Mouse (Mus musculus) limb, embryonic 12.5 days (tissue): ENCODE results near the gene Rhof. TPM values are rescaled to one million over a fixed set of nuclear protein-coding genes. Genes with fewer than 3 reads are reported as not detected.
"Not testable (repeated sequence)": the region's sequence is repeated elsewhere in the genome, so short reads cannot be mapped to it uniquely, and the experiment has no call there.

Experiments used
- ATAC-seq: fragments of 200-750 bp; cut with Nextera tagmentation; 2 replicates; pipeline ENCODE4 v1.8.0; 2017; ENCODE audit warnings: low read depth, moderate TSS enrichment; ENCODE audit not compliant: insufficient number of reproducible peaks, insufficient read depth, low FRiP score, low TSS enrichment
- H3K27ac ChIP-seq: fragments of 300-500 bp; sonication (generic); 2 replicates; pipeline ENCODE4 v1.5.1; 2016; ENCODE audit warnings: mild to moderate bottlenecking, moderate library complexity
- H3K27me3 ChIP-seq: fragments of 300-500 bp; sonication (generic); 2 replicates; pipeline ENCODE4 v1.6.1; 2016; ENCODE audit warnings: mild to moderate bottlenecking, moderate library complexity
- H3K36me3 ChIP-seq: fragments of 300-500 bp; sonication (generic); 2 replicates; pipeline ENCODE4 v1.6.1; 2016; ENCODE audit warnings: mild to moderate bottlenecking, moderate library complexity
- H3K4me1 ChIP-seq: fragments of 300-500 bp; sonication (generic); replicated peaks from 2 replicates; pipeline ENCODE4 v1.6.1; 2016
- H3K4me2 ChIP-seq: fragments of 300-500 bp; sonication (generic); 2 replicates; pipeline ENCODE4 v1.6.1; 2016; ENCODE audit warnings: mild to moderate bottlenecking, moderate library complexity
- H3K4me3 ChIP-seq: fragments of 300-500 bp; sonication (generic); replicated peaks from 2 replicates; pipeline ENCODE4 v1.5.1; 2016; ENCODE audit warnings: mild to moderate bottlenecking
- H3K9ac ChIP-seq: fragments of 300-500 bp; sonication (generic); replicated peaks from 2 replicates; pipeline ENCODE4 v1.6.1; 2016; ENCODE audit warnings: mild to moderate bottlenecking, moderate library complexity
- H3K9me3 ChIP-seq: fragments of 300-500 bp; sonication (generic); 2 replicates; pipeline ENCODE4 v1.6.1; 2016; ENCODE audit warnings: mild to moderate bottlenecking, moderate library complexity
- WGBS: fragments of 180-500 bp; shearing (Covaris S2); methylation state at CpG from one replicate; pipeline ENCODE4 v1.1.7; 2016; 5-methylcytosine and 5-hydroxymethylcytosine counted together
- polyA plus RNA-seq: library from polyadenylated mRNA; unstranded; fragments of >200 nt; fragmentation: Nextera tagmentation; extraction: Ambion mirVana; gene quantifications from 2 replicates; pipeline ENCODE4 v1.2.1, GENCODE M21; 2016

Rhof gene
- polyA plus RNA-seq, 1 experiment from 2014 or later: 2.9 TPM

- Histone ChIP-seq H3K27ac (peak overlapping the region; percentile 29; the same call in 1 of the 2 replicates), H3K4me3 (no peak overlapping the region), H3K4me1 (peaks cover 34% of the 10 kb centered on the region), H3K9me3 (0 out of 2 replicates have a peak, but pooled peaks cover 9% of the 10 kb centered on the region), H3K4me2 (no peak overlapping the region), H3K27me3 (no peaks in the 10 kb centered on the region), H3K9ac (no peak overlapping the region), H3K36me3 (no peaks in the 10 kb centered on the region)
- 31% methylated on average over 8 of the region's 8 CpGs for WGBS
- ATAC-seq: no peak
These were observed 52.5 kb downstream of the Rhof start for GRCm38 (mm10) chr5:123080041-123080440.

GRCm38 (mm10) chr5:123079568-123079967, 52.9 kb downstream of the Rhof start:
- H3K27ac ChIP-seq: peak overlapping the region; percentile 29; the same call in 1 of the 2 replicates
- ATAC-seq: no peak
- 71% methylated on average over 1 of the region's 1 CpGs for WGBS

GRCm38 (mm10) chr5:123076419-123077281, 55.8 kb downstream of the Rhof start:
- peak overlapping the region; percentile 54 for H3K27ac ChIP-seq
- peak; percentile 70 for ATAC-seq
- peaks cover 29% of the 10 kb centered on the region for H3K4me1 ChIP-seq
- H3K4me2 ChIP-seq: peak overlapping the region; percentile 90
- no peaks in the 10 kb centered on the region for H3K36me3 ChIP-seq
- H3K4me3 ChIP-seq: peak overlapping the region; percentile 75
- H3K27me3 ChIP-seq: no peaks in the 10 kb centered on the region
- H3K9ac ChIP-seq: peak overlapping the region; percentile 74
- H3K9me3 ChIP-seq: 0 out of 2 replicates have a peak, but pooled peaks cover 9% of the 10 kb centered on the region
- 4% methylated on average over 35 of the region's 35 CpGs for WGBS

More at GRCm38 (mm10) chr5:123079568-123079967, 52.9 kb downstream of the Rhof start:
- H3K4me2 ChIP-seq: no peak overlapping the region
- H3K9ac ChIP-seq: no peak overlapping the region
- 0 out of 2 replicates have a peak, but pooled peaks cover 9% of the 10 kb centered on the region for H3K9me3 ChIP-seq
- no peak overlapping the region for H3K4me3 ChIP-seq
- H3K4me1 ChIP-seq: peaks cover 34% of the 10 kb centered on the region
- H3K27me3 ChIP-seq: no peaks in the 10 kb centered on the region
- no peaks in the 10 kb centered on the region for H3K36me3 ChIP-seq

GRCm38 (mm10) chr5:123075576-123076418, 56.7 kb downstream of the Rhof start:
- Histone ChIP-seq H3K4me3 (peak overlapping the region; percentile 75), H3K36me3 (no peaks in the 10 kb centered on the region), H3K9me3 (0 out of 2 replicates have a peak, but pooled peaks cover 5% of the 10 kb centered on the region), H3K27me3 (no peaks in the 10 kb centered on the region), H3K9ac (peak overlapping the region; percentile 74), H3K4me2 (peak overlapping the region; percentile 90), H3K27ac (peak overlapping the region; percentile 54), H3K4me1 (peaks cover 29% of the 10 kb centered on the region)
- WGBS: 8% methylated on average over 45 of the region's 45 CpGs
- ATAC-seq: peak; percentile 90

GRCm38 (mm10) chr5:123068714-123069113, 63.8 kb downstream of the Rhof start:
- Histone ChIP-seq H3K4me3 (no peak overlapping the region), H3K36me3 (no peaks in the 10 kb centered on the region), H3K9me3 (no peaks in the 10 kb centered on the region), H3K9ac (no peak overlapping the region), H3K4me1 (0 out of 2 replicates have a peak, but pooled peaks cover 5% of the 10 kb centered on the region), H3K27me3 (no peaks in the 10 kb centered on the region), H3K4me2 (no peak overlapping the region), H3K27ac (no peak overlapping the region)
- ATAC-seq: no peak
- WGBS: 93% methylated on average over 2 of the region's 2 CpGs

GRCm38 (mm10) chr5:123068115-123068514, 64.4 kb downstream of the Rhof start, which contains the start of gene Tmem120b:
TSS of gene Tmem120b (plus strand) at chr5:123068415.
- H3K36me3 ChIP-seq: no peaks in the 10 kb centered on the region
- no peaks in the 10 kb centered on the region for H3K27me3 ChIP-seq
- H3K27ac ChIP-seq: no peak within 1 kb of the TSS
- H3K9me3 ChIP-seq: no peaks in the 10 kb centered on the region
- no peak for ATAC-seq
- no peak within 1 kb of the TSS for H3K9ac ChIP-seq
- no peak within 1 kb of the TSS for H3K4me2 ChIP-seq
- WGBS: 83% methylated on average over 12 of the region's 12 CpGs
- H3K4me1 ChIP-seq: 0 out of 2 replicates have a peak, but pooled peaks cover 5% of the 10 kb centered on the region
- no peak within 1 kb of the TSS for H3K4me3 ChIP-seq

- Histone ChIP-seq H3K4me1 (0 out of 2 replicates have a peak, but pooled peaks cover 5% of the 10 kb centered on the region), H3K4me2 (no peak overlapping the region), H3K27ac (no peak overlapping the region), H3K27me3 (no peaks in the 10 kb centered on the region), H3K9ac (no peak overlapping the region), H3K36me3 (no peaks in the 10 kb centered on the region), H3K4me3 (no peak overlapping the region), H3K9me3 (no peaks in the 10 kb centered on the region)
- WGBS: 13% methylated on average over 6 of the region's 6 CpGs
- peak; percentile 70; the same call in 1 of the 2 replicates for ATAC-seq
These were observed 65.0 kb downstream of the Rhof start for GRCm38 (mm10) chr5:123067395-123067995.

GRCm38 (mm10) chr5:123064207-123064606, 68.3 kb downstream of the Rhof start:
- no peak overlapping the region for H3K4me3 ChIP-seq
- H3K4me1 ChIP-seq: peaks cover 17% of the 10 kb centered on the region
- no peak overlapping the region for H3K9ac ChIP-seq
- H3K36me3 ChIP-seq: no peaks in the 10 kb centered on the region
- no peaks in the 10 kb centered on the region for H3K9me3 ChIP-seq
- no peak overlapping the region for H3K4me2 ChIP-seq
- H3K27ac ChIP-seq: no peak overlapping the region
- 31% methylated on average over 6 of the region's 6 CpGs for WGBS
- no peak for ATAC-seq
- no peaks in the 10 kb centered on the region for H3K27me3 ChIP-seq

GRCm38 (mm10) chr5:123063141-123063540, 69.4 kb downstream of the Rhof start:
- Histone ChIP-seq H3K4me2 (no peak overlapping the region), H3K4me3 (no peak overlapping the region), H3K4me1 (peaks cover 23% of the 10 kb centered on the region), H3K27ac (no peak overlapping the region), H3K9ac (no peak overlapping the region), H3K36me3 (no peaks in the 10 kb centered on the region), H3K27me3 (no peaks in the 10 kb centered on the region), H3K9me3 (no peaks in the 10 kb centered on the region)
- no peak for ATAC-seq
- WGBS: 86% methylated on average over 3 of the region's 3 CpGs

GRCm38 (mm10) chr5:123061402-123061749, 71.1 kb downstream of the Rhof start:
- 78% methylated on average over 6 of the region's 6 CpGs for WGBS
- not testable (repeated sequence) for H3K27me3 ChIP-seq, H3K4me3 ChIP-seq, H3K9me3 ChIP-seq, H3K27ac ChIP-seq, H3K36me3 ChIP-seq, ATAC-seq, H3K4me2 ChIP-seq, H3K9ac ChIP-seq
- peaks cover 18% of the 10 kb centered on the region for H3K4me1 ChIP-seq
